Mouse (Mus musculus) gastrocnemius, postnatal 25 days (tissue): ENCODE measurements around the gene Rps8. TPM values are rescaled to one million over a fixed set of nuclear protein-coding genes. Genes with fewer than 3 reads are reported as not detected.

Experiments
- DNase-seq: peaks from one replicate; pipeline ENCODE4 v3.0.0; 2022
- total RNA-seq, 2 experiments: library from RNA; stranded (reverse); gene quantifications; 1 replicate in 1 of 2; 2 replicates in 1 of 2; pipeline ENCODE4 v1.2.3; 2021

Rps8 gene
- total RNA-seq, 2 experiments from 2014 or later: 527 to 576 TPM

GRCm38 (mm10) chr4:117148815-117149214 is 7.2 kb downstream of the Rps8 start:
- no peak for DNase-seq

DNA sequence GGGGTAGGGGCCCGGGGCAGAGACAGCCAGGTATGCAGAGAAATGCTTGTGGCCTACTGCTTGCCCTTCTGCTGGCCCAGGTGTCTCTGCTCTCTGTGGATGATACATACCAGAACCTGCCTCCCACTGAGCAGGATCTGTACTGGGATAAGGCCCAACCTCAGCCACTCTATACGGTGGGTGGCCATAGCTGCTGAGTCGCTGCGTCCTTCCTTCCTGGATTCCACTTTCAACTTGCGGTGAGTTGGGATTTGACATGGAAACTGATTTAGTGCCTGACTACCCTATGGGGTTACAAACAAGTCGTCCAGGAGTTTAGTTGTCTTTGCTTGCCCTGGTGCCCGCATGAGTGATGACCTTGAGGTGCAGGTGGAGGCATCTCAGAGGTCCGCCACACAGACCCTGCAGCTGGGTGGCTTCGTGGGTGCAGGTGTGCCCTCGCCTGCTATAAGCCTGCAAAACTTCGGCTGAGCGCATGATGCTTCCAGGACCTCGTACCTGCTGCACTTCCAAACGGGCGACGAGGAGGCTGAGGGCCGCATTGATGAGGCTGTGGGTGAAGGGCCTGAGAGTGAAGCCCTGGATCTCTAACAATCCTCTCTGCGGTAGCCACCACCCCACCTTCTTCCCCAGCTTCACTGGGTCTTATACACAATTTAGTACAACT is 7.9 kb downstream of the Rps8 start:
- no peak for DNase-seq

- peak; percentile 71 for DNase-seq
These were observed 9.9 kb downstream of the Rps8 start for GRCm38 (mm10) chr4:117146176-117146575.

DNA sequence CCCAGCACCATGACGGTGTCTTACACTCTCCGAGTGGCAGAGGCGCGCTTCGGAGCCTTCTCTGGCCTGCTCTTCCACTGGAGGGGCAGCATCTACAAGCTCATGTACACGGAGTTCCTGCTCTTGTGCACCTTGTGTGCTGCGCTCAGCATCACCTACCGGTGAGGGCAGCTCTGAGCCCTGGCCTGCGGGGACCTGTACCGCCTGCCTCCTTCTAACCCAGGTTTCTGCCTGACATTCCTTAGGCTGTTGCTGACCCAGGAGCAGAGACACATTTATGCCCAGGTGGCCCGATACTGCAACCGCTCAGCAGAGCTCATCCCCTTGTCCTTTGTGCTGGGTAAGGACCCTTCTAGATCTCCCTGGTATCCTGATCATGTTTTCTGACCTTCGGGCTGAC is 10.8 kb downstream of the Rps8 start:
- DNase-seq: no peak

DNA sequence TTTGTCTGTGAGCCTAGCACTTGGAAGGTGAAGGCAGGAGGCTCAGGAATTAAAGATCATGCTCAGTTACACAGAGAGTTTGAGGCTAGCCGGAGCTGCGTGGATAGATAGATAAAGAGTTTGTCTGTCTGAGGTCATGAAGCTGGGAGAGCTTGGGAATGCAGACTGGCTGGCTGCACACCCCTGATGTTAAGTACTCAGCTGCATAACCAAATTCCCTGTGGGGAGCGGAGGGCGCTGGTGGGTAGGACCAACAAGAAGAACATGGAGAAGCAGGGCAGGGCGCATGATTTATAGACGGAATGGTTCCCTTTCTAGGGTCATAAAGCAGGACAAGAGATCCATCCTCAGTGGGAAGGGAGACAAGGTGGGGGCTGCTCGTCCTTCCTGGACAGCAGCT is 13.0 kb downstream of the Rps8 start:
- DNase-seq: no peak

GRCm38 (mm10) chr4:117140613-117141012 is 15.4 kb downstream of the Rps8 start:
- no peak for DNase-seq

DNA sequence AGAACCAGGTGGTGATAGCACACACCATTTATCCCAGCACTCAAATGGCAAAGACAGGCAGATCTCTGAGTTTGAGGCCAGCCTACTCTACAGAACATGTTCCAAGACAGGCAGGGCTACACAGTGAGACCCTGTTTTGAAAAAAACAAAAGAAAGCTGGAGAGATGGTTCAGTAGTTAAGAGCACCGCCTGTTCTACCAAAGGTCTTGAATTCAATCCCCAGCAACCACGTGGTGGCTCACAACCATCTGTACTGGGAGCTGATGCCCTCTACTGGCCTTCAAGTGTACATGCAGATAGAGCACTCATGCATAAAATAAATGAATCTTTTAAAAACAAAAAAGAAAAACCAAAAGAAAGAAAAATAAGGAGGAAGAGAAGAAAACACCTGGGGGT is 16.8 kb downstream of the Rps8 start:
- DNase-seq: no peak

GRCm38 (mm10) chr4:117138295-117139216 is 17.5 kb downstream of the Rps8 start:
- no peak for DNase-seq

- no peak for DNase-seq
These were observed 20.0 kb downstream of the Rps8 start for GRCm38 (mm10) chr4:117136034-117136433.

GRCm38 (mm10) chr4:117134601-117134995 is 21.4 kb downstream of the Rps8 start:
- DNase-seq: no peak

DNA sequence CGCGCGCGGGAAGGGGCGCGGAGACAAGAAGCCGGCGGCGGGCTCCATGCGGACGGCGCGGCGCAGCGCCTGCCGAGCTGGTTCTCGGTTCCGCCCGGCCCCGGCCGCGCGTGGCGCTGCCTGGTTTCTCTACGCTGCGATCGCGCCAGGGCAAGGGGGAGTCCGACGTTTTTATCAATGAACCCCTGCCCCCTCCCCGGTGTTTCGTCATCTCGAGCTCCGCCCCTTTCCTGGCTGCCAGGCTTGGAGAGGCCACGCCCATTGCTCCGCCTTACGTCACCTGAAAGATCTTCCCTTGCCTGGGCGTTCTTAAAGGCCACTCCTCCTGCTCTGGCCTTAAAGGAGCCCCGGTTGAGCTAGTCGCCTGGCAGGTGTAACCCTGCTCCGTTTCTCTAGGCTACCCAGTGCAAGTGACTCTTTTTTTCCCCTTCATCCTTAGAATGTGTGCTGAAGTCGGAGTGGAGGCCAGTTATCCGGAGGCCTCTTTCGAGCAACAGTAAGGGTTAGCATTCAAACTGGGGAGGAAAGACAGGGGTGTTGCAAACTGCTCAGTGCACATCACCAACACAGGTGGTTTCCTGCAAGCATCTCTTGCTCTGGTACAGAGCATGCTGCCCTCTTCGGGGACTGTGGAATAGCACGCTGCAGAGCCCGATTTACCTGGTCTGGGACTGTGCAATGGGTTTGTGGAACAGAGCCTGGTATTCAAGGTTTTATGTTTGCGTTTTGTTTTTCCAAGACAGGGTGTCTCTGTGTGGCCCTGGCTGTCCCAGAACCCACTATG is 22.0 kb downstream of the Rps8 start, which contains the start of gene Plk3:
Gene Plk3 (minus strand): TSS at position 147 of the 784 bp plus-strand sequence.
- DNase-seq: peak; percentile 91

GRCm38 (mm10) chr4:117133366-117133796 is 22.7 kb downstream of the Rps8 start:
- DNase-seq: no peak

DNA sequence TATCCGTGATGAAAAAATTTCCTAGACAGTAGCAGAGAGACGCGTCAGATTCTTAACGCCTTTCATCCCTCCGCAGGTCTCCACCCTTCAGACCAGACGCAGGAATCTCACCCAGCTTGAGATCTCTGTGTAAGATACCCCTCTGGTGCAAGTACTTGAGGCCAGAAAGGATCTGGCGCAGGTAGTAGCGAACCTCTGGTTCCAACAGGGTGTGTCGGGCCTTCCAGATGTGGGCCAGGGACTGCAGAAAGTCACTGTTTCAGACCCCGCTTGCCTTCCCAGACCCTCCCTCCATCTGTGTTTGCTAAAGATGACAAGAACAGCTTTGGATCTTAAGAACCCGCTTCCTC is 23.3 kb downstream of the Rps8 start:
- DNase-seq: no peak

DNA sequence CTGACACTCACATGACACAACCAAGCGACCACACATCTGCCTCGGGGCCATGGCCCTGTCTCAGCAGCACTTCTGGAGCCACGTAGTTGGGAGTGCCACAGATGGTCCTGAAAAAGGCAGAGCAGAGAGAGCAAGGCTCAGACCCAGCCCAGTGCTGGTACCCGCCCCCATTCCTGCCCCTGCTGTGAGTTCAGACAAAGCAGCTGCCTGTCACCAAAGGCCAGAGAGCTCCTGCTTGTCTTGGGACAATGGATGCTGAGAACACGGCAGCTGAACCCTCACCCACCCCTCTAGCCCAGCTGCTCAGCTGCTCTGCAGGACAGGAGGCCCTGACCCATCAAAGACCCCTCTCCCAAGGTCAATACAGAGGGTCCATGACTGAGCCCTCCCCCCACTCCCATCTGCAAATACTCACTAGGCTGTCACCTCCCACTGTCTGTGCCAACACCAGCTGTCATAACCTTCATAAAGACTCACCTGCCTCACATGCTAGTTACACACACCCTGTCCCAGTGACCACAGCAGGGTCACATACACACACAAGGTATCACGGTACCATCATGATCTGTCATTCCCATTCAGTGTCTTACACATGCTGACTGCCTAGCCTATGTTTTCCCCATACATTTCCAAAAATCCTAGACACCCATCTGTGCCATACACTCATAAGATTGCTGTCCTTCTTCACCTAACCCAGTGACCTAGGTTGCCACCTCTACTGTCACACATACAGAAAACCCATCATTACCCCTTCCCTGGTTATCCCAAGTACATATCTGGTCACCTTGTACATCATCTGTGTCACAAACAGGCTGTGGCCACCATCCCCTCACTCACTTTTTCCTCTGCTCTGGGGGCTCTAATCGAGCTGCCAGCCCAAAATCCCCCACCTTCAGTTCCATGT is 23.9 kb downstream of the Rps8 start:
- no peak for DNase-seq

GRCm38 (mm10) chr4:117131198-117131597 is 24.8 kb downstream of the Rps8 start:
- no peak for DNase-seq

DNA sequence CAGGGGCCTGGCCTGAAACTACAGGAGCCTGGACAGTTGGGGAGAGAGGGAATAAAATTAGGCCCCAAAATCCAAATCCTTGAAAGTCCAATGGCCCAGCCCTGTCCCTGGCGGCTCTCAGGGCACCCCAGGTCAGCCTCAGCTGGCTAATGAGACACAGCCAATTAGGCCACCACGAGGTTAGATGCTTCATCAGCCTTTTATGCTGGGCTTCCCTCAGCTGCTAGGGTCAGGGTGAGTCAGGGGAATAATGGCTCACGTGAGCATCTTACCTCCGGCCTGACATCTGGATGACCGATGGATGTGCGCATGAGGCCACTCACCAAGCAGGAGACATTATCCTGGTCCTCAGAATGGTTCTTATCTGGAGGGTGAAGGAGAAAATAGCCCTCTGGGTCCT is 25.3 kb downstream of the Rps8 start:
- no peak for DNase-seq

GRCm38 (mm10) chr4:117127991-117128686 is 27.9 kb downstream of the Rps8 start:
- DNase-seq: no peak

DNA sequence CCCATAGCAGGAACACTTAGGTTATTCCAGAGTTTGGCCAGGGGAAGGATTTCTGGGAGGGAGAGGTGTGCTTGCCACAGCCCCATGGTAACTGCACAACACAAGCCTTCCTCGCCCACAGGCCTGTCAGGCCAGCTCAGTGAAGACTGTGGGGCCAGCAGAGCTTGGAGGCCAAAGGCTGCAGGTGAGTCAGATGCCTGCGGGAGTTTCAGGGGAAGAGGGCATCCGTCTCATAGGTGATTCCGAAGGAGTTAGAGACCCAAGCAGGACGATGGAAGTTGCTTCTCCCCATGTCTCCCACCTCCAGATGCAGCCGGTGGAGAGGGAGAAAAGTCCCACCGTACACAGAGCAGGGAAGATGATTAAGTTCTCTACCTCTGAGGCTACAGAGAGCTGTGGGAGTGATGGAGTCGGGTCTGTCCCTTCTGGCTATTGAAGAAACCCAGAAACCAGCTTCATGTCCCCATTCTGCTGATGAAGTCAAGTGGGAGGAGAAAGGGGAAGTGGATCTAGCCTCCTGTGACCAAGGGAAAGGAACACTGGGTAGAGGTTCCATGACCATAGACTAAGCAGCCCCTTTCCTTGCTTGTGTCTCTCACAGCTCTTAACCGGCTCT is 29.3 kb downstream of the Rps8 start, which contains the start of gene Tctex1d4:
Gene Tctex1d4 (plus strand): TSS at position 120 of the 616 bp plus-strand sequence.
- DNase-seq: no peak

GRCm38 (mm10) chr4:117125910-117126674 is 30.0 kb downstream of the Rps8 start:
- DNase-seq: peak; percentile 86
